Mouse (Mus musculus) lung, postnatal 4 days (tissue): ENCODE data around the gene Elf4.
A peak's percentile ranks its signal among the peaks of the same experiment; 100 is the strongest.

Experiments
- DNase-seq, 2 experiments: peaks; one replicate each; pipeline ENCODE4 v3.0.0; 2021

Gene Elf4

DNA sequence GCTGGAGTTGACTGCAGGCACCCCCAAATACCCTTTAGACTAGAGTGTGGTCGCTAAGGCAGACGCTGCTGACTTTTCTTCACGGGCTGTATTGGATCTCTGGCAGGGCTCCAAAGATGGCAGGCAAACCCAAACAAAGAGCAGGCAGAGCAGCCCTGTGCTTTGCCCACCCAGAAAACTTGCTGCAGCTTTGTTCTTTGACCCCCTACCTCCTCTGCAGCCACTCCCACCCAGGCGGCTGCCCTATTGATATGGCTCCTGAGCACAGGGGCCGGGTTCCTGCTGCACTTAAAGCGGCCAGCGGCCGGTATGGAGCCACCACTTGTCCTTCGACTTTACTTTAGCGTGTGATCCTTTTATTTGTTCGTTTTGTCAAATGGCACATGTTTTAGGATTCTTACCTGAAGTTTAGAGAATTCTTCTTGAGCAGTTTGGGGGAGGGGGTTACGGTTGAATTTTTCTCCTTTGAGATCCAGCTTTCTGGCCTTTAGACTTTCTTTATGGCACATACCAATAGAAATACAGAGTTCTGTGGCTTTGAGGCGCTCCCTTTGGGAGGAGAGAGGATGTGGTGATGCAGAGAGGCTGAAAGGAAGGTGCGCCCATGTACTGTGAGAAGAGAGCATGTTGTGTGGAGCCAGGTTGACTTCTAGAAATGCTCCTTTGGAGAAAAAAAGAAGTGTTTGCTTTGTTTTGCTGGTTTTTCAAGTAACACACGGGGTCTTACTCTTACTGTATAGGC lies 96.9 kb downstream of the Elf4 start:
- peak in 1 of 2 experiments; percentile 16 for DNase-seq
